Mouse (Mus musculus): ENCODE data around the gene Olfr702. TPM values are rescaled to one million over a fixed set of nuclear protein-coding genes. Genes with fewer than 3 reads are reported as not detected.

Olfr702 gene
- not detected in 2 replicates for polyA plus RNA-seq (2021; fragmentation: Nextera tagmentation)
- long read RNA-seq, experiment 1, result 0 reads
- long read RNA-seq, experiment 2, result 0 reads

DNA sequence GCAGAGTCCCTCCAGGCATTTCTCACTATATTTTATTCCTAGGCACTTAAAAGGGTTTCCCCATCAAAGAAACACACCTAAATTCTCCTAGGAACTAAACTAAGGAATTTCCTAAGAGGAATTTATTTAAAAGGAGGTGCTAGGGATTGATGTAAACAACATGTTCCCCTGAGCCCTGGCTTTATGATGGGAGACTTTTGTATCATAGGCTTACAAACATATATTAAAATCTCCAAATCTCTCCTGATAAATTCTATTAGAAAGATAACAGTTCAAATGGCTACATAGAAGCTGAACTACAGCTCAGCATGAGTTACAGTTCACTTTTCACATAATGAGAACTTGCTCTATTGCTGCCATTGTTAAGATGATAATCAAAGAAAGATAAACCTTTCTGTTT is at the start of gene Olfr702:
Olfr702 (minus strand) TSS at position 101 of the 400 bp plus-strand sequence.

DNA sequence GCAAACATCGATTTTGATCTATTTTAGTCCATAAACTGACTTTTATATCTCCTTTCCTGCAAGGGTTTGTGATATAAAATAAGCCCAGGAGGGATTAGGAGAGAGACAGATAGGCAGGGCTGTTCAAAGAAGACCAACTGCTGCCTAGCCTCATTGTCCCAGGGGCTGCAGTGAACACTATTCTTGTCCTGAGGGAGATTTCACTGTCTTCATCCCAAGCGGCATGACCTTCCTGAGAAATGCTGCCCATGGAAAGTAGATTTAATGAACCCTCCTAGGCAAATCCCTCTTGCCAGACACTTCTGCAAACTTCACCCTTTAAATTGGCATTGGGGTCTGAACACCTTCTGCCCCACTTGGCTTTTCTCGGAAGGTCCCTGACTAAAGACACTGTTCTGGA is 43.1 kb upstream of the Olfr702 start, which contains the start of gene Olfr705:
Olfr705 (minus strand) TSS at position 101 of the 400 bp plus-strand sequence.

DNA sequence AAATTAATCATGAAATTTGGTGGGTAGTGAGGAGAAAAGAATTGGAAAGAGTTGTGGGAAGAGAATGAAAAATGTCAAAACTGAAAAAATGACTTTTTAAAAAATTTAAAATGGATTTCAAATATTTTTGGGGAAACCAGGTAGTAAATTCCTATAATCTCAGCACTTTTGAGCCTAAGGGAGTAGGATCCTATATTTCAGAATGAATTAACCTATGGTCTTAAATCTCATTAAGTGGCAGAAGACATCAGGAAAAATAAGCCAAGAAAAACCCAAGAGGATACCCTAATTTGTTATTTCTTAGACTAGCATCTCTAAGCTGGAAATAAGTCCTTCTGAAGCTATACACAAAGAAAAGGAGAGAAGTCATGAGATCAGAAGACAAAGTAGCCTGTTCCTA is 29.2 kb upstream of the Olfr702 start, which contains the start of gene Olfr704:
Olfr704 (plus strand) TSS at position 301 of the 400 bp plus-strand sequence.

DNA sequence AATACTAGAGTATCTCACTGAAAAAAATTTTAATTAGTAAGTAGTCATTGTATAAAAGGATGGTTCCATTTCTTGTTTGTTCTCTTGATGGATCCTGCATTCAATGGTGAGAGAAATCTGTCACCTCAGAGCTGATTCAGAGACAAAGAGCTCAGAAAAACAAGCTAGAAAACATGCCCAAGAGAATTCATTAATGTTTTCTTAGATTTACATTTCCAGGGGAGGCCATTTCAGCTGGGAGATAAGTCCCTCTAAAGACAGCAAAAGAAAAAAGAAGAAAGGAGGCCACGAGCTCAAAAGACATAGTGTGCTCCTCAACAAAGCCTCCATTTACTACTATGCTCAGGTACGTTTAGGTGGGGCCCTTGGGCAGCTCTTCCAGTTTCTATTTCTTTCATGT is 9.4 kb upstream of the Olfr702 start, which contains the start of gene Olfr703:
Olfr703 (plus strand) TSS at position 301 of the 400 bp plus-strand sequence.

DNA sequence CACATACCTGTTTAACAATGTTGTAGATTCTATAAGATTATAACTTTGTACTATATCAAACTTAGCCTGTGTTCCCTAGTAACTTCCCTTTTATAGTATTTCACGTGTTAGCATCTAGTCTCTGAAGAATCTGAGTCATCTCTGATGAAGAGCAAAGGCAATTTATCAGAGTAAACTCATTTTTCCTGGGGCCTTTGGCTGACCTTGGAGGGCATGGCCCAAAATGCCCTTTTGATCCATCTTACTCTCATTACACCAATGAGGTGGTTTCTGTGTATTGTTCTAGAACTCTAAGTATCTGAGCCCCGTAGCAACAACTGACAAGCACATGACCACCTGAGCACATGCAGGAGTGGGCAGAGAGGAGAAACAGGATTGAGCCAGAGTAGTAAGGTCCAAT is 19.9 kb downstream of the Olfr702 start, which contains the start of gene Olfr701:
Olfr701 (plus strand) TSS at position 301 of the 400 bp plus-strand sequence.

DNA sequence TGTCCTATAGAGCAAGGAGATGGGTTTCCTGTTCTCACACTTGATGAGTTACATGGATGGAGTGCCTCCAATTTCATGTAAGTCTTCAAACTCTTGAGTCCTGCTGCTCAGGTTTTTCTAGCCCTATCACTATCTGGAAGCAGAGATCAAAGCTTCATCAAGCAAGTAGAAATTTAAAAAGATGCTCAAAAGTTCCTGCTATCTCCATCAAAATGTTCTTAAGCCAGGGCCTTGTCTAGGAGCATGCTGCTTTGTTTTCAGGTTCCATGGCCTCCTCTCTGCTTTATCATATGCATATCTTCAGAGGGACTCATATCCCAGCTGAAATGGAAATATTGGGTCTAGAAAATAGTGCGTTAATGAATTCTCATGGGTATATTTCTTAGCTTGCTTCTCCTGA is 25.0 kb downstream of the Olfr702 start, which contains the start of gene Olfr700:
Olfr700 (minus strand) TSS at position 101 of the 400 bp plus-strand sequence.

DNA sequence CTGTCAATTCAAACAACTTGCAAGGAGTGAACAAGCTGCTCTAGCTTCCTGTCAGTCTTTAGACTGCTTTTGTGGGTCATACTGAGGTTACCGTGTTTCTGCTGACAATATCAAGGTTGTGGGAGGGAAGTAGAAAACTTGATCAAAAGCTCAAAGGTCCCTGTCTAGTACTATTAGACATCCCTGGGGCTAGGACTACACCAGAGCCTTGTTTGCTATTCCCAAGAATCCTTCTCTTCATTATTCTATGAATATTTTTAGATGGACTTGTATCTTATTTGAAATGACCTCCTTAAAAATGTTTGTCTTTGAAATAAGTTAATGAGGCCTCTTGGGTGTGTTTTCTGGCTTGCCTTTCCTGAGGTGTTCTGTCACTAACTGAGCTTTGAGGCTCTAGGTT is 40.6 kb downstream of the Olfr702 start, which contains the start of gene Olfr699:
Olfr699 (minus strand) TSS at position 101 of the 400 bp plus-strand sequence.

Other genes with a start within 250 kb of the Olfr702 start
- not detected in 2 replicates for gene Olfr693, start 153.3 kb downstream of the Olfr702 start, polyA plus RNA-seq (2021; fragmentation: Nextera tagmentation)
- gene Olfr694, start 142.1 kb downstream of the Olfr702 start, polyA plus RNA-seq (2021; fragmentation: Nextera tagmentation), result not detected in 2 replicates
- not detected in 2 replicates for gene Olfr695, start 117.5 kb downstream of the Olfr702 start, polyA plus RNA-seq (2021; fragmentation: Nextera tagmentation)
- not detected in 2 replicates for gene Olfr697, start 91.5 kb downstream of the Olfr702 start, polyA plus RNA-seq (2021; fragmentation: Nextera tagmentation)
- not detected in 2 replicates for gene Olfr698, start 78.5 kb downstream of the Olfr702 start, polyA plus RNA-seq (2021; fragmentation: Nextera tagmentation)
- not detected in 2 replicates for gene Olfr699, start 40.7 kb downstream of the Olfr702 start, polyA plus RNA-seq (2021; fragmentation: Nextera tagmentation)
- gene Olfr700, start 25.1 kb downstream of the Olfr702 start, polyA plus RNA-seq (2021; fragmentation: Nextera tagmentation), result not detected in 2 replicates
- gene Olfr701, start 19.8 kb downstream of the Olfr702 start, polyA plus RNA-seq (2021; fragmentation: Nextera tagmentation), result not detected in 2 replicates
- gene Olfr703, start 9.5 kb upstream of the Olfr702 start, polyA plus RNA-seq (2021; fragmentation: Nextera tagmentation), result not detected in 2 replicates
- gene Olfr704, start 29.3 kb upstream of the Olfr702 start, polyA plus RNA-seq (2021; fragmentation: Nextera tagmentation), result not detected in 2 replicates
- not detected in 2 replicates for gene Olfr705, start 43.0 kb upstream of the Olfr702 start, polyA plus RNA-seq (2021; fragmentation: Nextera tagmentation)
- gene Olfr706, start 54.3 kb upstream of the Olfr702 start, polyA plus RNA-seq (2021; fragmentation: Nextera tagmentation), result not detected in 2 replicates
- not detected in 2 replicates for gene Olfr707, start 67.3 kb upstream of the Olfr702 start, polyA plus RNA-seq (2021; fragmentation: Nextera tagmentation)
- not detected in 2 replicates for gene Olfr1532-ps1, start 74.1 kb upstream of the Olfr702 start, polyA plus RNA-seq (2021; fragmentation: Nextera tagmentation)
- not detected in 2 replicates for gene Olfr709-ps1, start 98.3 kb upstream of the Olfr702 start, polyA plus RNA-seq (2021; fragmentation: Nextera tagmentation)
- not detected in 2 replicates for gene Olfr710, start 114.4 kb upstream of the Olfr702 start, polyA plus RNA-seq (2021; fragmentation: Nextera tagmentation)
- gene Olfr6, start 130.0 kb upstream of the Olfr702 start, polyA plus RNA-seq (2021; fragmentation: Nextera tagmentation), result not detected in 2 replicates
- not detected in 2 replicates for gene Olfr711, start 141.6 kb upstream of the Olfr702 start, polyA plus RNA-seq (2021; fragmentation: Nextera tagmentation)
- gene Olfr2, start 172.2 kb upstream of the Olfr702 start, polyA plus RNA-seq (2021; fragmentation: Nextera tagmentation), result not detected in 2 replicates
- not detected in 2 replicates for gene Olfr713, start 197.3 kb upstream of the Olfr702 start, polyA plus RNA-seq (2021; fragmentation: Nextera tagmentation)
- gene Olfr714, start 237.1 kb upstream of the Olfr702 start, polyA plus RNA-seq (2021; fragmentation: Nextera tagmentation), result not detected in 2 replicates

All from layer of hippocampus, adult 6 months (tissue).